Mouse (Mus musculus) cerebral cortex, adult 2 months (tissue): ENCODE results near the gene Fuz.

ENCODE experiments used
- WGBS: fragments of 180-500 bp; shearing (Covaris S2); methylation state at CpG from one replicate; pipeline ENCODE4 v1.1.7; 2018; 5-methylcytosine and 5-hydroxymethylcytosine counted together

The Fuz gene

DNA sequence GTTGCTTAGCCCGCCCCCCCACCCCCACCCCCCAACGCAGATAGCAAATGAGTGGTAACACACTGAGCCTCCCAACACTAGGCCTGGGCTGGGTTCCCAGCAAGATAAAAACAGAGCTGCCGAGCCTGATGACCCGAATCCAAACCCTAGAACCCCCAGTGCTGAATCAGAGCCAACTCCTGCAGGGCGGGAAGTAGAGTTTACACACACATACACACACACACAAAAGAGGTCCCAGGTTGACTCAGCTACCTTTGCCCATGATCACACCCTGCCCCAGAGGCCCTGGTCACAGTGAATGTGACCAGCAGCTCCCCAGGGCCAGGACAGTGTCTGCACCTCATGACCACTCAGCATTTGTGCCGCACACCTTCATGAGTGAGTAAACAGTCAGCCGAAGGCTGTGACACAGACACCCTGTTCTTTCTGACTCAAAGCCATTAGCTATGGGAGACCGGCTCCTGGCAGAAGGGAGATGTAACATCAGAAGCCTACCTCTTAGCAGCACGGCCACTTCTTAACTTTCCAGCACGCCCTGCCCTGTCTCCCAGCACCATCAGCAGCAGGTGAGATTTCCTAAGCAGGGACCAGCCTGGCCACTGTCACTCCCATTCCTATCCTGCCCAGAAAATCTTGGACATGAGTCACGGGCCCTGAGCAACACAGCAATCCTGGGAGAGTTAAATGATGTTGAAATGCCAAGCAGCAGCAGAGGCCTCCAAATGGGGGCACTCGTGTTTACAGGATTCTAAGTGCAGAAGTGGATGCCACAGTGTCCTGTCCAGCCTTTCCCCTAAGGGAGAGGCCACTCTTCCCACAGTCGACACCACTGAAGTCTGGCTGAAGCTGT lies 7.4 kb upstream of the Fuz start:
- WGBS: 43% methylated on average over 13 of the region's 13 CpGs

GRCm38 (mm10) chr7:44890180-44890579 lies 5.7 kb upstream of the Fuz start:
- 78% methylated on average over 7 of the region's 7 CpGs for WGBS

- WGBS: 31% methylated on average over 4 of the region's 4 CpGs
These were observed 5.1 kb upstream of the Fuz start for GRCm38 (mm10) chr7:44890737-44891136.

- 9% methylated on average over 6 of the region's 6 CpGs for WGBS
These were observed 4.3 kb upstream of the Fuz start for GRCm38 (mm10) chr7:44891611-44892010.

GRCm38 (mm10) chr7:44892276-44892921 lies 3.5 kb upstream of the Fuz start, which contains the start of gene Med25:
Gene Med25 (minus strand): TSS chr7:44892712.
- 1% methylated on average over 56 of the region's 56 CpGs for WGBS

DNA sequence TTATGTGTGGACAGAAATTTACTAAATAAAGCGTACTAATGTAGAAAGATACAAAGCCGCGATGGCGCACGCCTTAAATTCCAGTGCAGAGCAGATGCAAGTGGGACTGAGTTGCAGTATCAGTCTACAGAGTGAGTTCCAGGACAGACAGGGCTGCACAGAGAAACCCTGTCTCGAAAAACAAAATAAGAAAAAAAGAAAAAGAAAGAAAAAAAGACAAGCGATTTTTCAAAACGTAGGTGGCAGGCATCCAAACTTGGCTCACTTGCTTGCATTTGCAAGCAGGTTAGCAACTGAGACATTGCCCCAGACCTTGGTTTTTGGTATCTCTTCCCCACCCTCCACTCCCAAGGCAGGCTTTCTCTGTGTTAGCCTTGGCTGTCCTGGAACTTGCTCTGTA lies 2.7 kb upstream of the Fuz start:
- 4% methylated on average over 8 of the region's 8 CpGs for WGBS

- 84% methylated on average over 3 of the region's 3 CpGs for WGBS
These were observed 1.7 kb upstream of the Fuz start for GRCm38 (mm10) chr7:44894175-44894574.

DNA sequence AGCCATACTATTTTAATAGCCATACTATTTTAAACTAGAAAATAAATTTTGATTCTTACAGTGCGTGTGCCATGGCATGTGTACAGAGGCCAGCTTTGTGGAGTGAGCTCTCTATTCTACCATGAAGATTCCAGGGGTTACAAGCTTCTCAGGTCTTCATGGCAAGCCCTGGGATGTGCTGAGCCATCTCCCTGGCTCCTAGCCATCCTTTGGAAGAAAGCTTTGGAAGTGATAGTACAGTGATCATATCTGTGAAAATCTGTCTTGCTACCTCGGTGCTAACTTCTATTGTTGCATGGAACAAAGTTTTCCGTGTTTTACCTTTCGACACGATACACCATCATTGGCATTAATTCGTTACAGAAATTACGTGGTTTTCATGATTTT lies 680 bp upstream of the Fuz start:
- WGBS: 24% methylated on average over 7 of the region's 7 CpGs

GRCm38 (mm10) chr7:44896499-44896898 lies 620 bp downstream of the Fuz start:
- WGBS: 8% methylated on average over 10 of the region's 10 CpGs

DNA sequence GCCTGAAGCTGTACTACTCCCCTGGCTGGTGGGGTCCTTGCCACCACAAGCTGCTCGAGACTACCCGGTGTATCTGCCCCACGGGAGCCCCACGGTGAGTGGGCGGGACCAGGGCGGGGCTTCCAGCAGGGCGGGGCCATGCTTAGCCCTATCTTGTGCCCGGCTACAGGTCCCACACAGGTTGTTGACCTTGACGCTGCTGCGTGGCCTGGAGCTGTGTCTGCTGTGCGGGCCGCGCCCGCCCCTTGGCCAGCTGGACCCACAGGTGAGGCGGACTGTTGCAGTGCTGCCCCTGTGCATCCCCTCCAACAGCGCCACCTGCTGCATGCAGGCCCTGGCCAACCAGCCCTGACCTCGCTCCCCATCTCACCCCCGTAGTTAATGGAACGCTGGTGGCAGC lies 2.7 kb downstream of the Fuz start:
- WGBS: 40% methylated on average over 19 of the region's 19 CpGs

DNA sequence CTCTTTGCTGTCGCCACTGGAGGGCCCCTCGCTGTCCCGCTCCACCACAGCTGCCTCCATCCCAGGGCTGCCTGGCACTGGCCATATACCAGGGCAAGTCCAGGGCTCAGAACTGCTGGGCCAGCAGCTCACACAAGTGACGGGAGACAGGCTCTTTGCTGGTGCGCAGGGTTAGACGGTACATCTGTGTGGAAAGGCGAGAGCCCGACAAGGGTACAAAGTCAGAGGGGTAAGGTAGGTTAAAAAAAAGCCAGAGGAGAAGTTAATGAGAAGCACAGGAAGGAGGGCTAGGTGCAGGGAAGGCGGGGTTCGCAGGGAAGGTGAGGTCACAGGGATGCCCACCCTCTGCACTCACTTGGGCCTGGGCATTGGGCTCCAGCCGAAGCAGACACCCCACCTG lies 4.8 kb downstream of the Fuz start:
- WGBS: 75% methylated on average over 11 of the region's 11 CpGs

- 21% methylated on average over 21 of the region's 21 CpGs for WGBS
These were observed 5.4 kb downstream of the Fuz start for GRCm38 (mm10) chr7:44901230-44901722.

DNA sequence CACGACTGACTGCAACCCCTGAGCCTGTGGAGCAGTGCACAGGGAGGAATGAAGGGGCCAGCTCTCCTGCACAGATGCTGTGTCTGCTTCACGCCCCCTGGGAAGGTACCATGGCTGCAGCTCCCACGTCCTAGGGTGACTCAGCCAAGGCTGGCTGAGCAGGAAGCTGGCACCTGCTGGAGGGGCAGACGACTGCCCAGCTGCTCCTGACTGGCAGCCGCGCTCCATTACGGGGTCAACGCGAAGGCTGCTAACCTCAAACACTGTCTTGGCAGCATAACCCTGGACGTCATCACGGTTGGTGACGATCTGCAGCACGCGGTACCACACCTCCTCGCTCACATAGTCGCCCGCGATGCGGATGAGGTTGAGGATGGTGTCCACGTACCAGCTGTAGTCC lies 9.6 kb downstream of the Fuz start:
- 61% methylated on average over 20 of the region's 20 CpGs for WGBS

DNA sequence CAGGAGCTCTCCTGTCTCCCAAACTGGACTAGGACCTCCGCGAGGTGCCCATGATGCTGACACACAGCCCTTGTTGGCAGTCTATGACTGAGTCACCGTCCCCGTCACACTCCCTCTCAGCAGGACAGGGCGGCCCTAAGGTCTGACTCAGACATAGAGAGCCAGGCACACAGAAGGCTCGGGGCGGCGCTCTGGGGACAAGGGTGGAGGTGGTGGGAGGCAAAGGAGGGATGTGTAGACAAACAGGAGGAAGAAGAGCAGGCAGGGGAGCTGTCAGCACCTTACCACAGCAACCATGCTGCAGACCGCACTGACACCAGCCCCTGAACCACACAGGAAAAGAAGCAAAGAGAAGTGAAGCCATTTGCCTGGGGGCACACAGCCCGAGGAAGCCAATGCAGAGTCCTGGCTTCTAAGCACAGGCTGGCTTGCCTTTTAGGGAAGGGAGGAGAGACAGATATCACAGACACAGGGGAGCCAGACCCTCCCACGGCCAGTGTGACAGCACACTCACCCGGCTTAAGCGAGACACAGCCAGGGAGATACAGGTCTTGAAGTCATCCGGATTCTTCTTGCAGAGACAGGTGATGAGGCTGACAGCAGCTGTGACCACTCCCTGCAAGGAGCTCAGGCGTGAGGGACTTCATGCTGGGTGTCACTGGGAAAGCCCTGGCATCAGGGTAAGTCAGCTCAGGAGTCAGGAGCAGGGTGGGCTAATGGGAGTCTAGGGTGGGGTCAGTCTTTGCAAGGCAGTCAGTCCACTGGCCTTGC lies 13.0 kb downstream of the Fuz start:
- 61% methylated on average over 15 of the region's 15 CpGs for WGBS

DNA sequence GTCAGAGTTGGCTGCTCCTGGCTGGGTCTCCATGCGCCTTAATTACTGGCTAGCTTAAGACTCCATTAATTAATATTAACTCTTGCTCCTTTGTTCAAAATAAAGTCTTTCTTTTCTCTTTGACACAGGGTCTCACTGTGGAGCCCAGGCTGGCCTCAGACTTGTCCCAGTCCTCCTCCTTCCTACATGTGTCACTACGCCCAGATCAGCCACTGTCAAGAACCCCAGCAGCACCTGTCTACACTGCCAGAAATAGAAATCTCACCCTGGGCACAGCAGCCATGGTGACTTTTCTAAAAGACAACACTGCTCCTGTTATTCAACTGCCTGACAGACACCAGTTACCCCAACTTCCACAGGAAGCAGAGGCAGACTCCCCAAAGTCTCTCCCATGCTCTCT lies 18.5 kb downstream of the Fuz start:
- 75% methylated on average over 2 of the region's 2 CpGs for WGBS

- WGBS: 88% methylated on average over 9 of the region's 9 CpGs
These were observed 19.4 kb downstream of the Fuz start for GRCm38 (mm10) chr7:44915314-44915713.

DNA sequence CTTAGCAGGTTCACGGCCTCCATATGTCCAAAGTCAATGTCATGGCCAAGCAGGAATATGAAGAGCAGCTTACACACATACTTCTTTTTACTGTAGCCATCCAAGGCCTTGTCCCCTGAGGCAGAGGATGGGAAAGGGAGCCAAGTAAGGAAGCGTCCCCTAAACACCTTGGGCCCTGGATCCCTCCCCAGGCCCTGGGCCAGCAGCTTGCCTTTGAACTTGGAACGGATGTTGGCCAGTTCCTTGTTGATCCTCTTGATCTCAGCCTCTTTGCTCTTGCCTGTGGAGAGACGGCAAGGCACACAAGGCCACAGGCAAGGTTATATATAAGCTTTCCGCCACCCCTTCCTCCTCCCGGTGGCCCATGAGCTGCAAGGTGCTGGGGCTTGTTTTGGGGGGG lies 20.3 kb downstream of the Fuz start:
- 66% methylated on average over 6 of the region's 6 CpGs for WGBS

GRCm38 (mm10) chr7:44916881-44917280 lies 21.0 kb downstream of the Fuz start:
- 79% methylated on average over 4 of the region's 4 CpGs for WGBS

DNA sequence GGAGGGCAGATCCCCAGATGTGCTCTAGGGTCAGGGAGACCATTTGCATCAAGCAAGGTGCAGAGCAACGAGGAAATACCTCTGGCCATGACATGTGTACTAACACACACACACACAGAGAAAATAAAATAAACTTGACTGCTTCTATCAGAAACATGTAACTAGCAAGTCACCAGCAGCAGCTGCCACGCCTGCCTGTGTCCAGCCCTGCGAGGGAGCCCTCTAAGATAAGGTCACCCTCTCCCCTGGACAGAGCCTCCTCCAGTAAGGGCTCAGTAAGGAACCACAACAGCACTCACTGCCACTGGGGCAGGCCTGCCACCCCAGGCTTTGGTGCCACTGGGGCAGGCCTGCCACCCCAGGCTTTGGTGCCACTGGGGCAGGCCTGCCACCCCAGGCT lies 22.3 kb downstream of the Fuz start:
- 55% methylated on average over 3 of the region's 3 CpGs for WGBS

DNA sequence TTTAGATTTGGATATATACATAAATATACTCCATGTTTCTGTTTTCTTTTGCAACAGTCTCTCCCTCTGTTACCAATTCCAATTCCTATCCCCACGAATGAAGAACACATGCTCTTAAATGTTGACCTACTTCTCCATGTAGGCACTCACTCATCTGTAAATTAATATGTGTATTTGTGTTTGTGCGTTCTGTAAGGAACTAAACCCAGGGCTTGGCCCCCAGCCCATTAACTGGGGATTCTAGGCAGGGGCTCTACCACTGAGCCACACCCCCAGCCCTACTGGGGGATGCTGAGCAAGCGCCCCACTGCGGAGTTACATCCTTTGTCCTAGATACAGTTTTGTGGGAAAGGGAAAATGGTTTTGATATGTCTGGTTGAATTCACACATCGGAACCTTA lies 23.2 kb downstream of the Fuz start:
- 57% methylated on average over 5 of the region's 5 CpGs for WGBS

GRCm38 (mm10) chr7:44925468-44925867 lies 29.6 kb downstream of the Fuz start:
- 42% methylated on average over 3 of the region's 3 CpGs for WGBS

DNA sequence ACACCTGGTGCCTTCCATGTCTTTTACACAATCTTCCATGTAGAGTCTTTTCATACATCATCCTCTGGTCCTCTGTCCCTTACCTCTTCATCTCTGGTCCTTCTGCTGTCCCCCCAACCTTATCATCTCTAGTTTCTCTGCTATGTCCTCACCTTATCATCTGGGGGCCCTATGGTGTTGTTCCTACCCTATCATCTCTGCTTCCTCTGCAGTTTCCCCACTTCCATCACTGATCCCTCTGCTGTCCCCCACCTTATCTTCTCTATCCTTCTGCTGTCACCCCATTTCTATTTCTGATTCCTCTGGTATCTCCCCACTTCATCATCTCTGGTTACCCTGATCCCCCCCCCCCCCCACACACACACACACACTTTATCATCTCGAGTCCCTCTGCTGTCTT lies 32.7 kb downstream of the Fuz start:
- 0% methylated on average over 1 of the region's 1 CpGs for WGBS
